Mouse (Mus musculus): ENCODE data around the gene Dnal1. TPM values are rescaled to one million over a fixed set of nuclear protein-coding genes. Genes with fewer than 3 reads are reported as not detected.
A peak's percentile ranks its signal among the peaks of the same experiment; 100 is the strongest.
"Not testable (repeated sequence)": the region's sequence is repeated elsewhere in the genome, so short reads cannot be mapped to it uniquely, and the experiment has no call there.

The Dnal1 gene
- polyA plus RNA-seq (2015; fragmentation: Nextera tagmentation; extraction: Ambion mirVana): 4.9 and 7.0 TPM in 2 replicates

DNA sequence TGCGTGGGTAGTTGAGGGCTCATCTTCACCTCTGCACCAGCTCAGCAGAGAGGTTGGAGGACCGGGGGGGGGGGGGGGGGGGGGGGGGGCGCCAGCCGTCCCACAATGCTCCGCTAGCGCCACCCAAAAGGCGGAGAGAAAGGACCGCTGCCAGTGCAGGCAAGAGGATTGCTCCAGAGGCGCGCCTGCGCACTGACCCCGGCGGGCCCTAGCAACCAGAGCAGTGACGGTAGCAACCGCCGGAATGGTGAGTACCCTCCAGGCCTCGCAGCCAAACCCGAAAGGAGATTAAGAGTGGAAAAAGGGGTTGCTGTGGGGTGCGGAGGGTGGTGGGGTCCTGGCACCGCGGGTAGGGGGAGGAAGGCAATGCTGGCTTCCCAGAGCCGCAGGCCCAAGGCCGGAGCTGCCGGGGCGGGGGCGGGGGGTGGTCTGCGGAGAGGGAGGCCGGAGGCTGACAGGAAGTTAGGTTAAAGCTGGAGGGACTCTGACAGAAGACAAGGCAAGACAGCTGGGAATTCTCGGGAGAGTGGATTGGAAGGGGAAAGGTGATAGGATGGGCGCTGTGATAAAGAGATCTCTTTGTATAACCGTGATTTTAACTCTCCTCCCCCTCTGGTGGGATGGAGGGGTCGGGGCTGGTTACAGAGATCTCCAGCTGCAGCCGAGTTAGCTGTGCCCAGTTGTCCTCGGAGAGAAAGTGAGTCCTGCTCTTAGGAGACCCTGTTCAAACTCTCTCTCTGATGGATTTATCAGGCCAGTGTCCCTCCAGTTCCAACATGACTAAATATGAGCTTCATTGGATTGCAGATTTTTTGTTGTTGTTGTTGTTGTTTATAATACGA lies at the start of gene Dnal1:
TSS of gene Dnal1 (plus strand) at position 214 of the 842 bp plus-strand sequence.
- Histone ChIP-seq H3K4me1 (replicated peaks) (peaks cover 12% of the 10 kb centered on the region), H3K9me3 (no peaks in the 10 kb centered on the region), H3K4me3 (peak within 1 kb of the TSS; percentile 84), H3K9ac (peak within 1 kb of the TSS; percentile 85), H3K4me2 (peak within 1 kb of the TSS; percentile 82), H3K36me3 (no peaks in the 10 kb centered on the region), H3K27me3 (no peaks in the 10 kb centered on the region), H3K27ac (replicated peaks) (peak within 1 kb of the TSS; percentile 61)
- peak; percentile 98 for ATAC-seq (ENCODE audit: low read depth)
- WGBS: 3% methylated on average over 30 of the region's 35 CpGs

DNA sequence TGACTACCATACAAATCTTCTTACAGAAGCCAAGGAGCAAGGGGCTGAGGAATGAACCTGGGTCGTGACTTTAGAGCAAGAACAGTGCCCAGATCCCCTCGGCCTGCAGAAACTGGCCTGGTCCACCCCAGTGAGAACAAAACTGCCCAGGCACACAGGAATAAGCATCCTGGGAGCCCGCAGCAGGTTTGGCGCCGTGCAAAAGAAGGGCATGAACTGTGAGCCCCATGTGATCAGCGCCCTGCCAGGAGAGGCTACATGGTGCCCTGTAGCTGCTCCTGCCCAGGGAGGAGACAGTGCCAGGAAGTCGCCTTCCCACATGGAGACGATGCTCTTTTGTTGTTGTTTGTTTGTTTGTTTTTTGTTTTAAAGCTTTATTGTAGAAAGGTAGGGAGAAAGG lies 49.5 kb upstream of the Dnal1 start:
- Histone ChIP-seq H3K27me3 (peaks cover 32% of the 10 kb centered on the region), H3K27ac (replicated peaks) (no peak overlapping the region), H3K4me1 (replicated peaks) (peaks cover 4% of the 10 kb centered on the region; the same call in 1 of the 2 replicates), H3K9ac (no peak overlapping the region), H3K36me3 (no peaks in the 10 kb centered on the region), H3K4me3 (no peak overlapping the region), H3K9me3 (no peaks in the 10 kb centered on the region), H3K4me2 (no peak overlapping the region)
- WGBS: 73% methylated on average over 8 of the region's 8 CpGs
- ATAC-seq (ENCODE audit: low read depth): no peak

DNA sequence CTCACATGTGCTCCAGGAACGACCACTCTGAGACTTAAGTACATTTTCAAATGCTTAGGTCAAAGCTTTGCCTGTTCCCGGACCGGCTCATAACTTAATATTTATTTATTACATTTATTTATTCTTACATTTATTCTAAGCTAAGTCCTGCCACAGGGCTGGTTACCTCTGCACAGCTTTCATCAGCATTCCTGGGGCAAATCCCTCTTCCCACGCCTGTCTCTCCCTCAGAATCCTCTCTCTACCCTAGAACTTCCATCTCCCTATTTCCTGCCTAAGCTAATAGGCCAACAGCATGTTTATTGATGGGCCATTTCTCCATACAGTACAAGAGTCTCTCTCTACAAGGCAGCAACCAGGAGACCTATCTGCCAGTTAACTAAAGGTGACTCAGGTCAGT lies 46.4 kb upstream of the Dnal1 start:
- Histone ChIP-seq H3K4me1 (replicated peaks) (peaks cover 4% of the 10 kb centered on the region; the same call in 1 of the 2 replicates), H3K36me3 (no peaks in the 10 kb centered on the region), H3K4me3 (no peak overlapping the region), H3K9me3 (no peaks in the 10 kb centered on the region), H3K27ac (replicated peaks) (no peak overlapping the region), H3K9ac (no peak overlapping the region), H3K27me3 (peaks cover 49% of the 10 kb centered on the region), H3K4me2 (no peak overlapping the region)
- WGBS: 85% methylated on average over 4 of the region's 4 CpGs
- ATAC-seq (ENCODE audit: low read depth): no peak

DNA sequence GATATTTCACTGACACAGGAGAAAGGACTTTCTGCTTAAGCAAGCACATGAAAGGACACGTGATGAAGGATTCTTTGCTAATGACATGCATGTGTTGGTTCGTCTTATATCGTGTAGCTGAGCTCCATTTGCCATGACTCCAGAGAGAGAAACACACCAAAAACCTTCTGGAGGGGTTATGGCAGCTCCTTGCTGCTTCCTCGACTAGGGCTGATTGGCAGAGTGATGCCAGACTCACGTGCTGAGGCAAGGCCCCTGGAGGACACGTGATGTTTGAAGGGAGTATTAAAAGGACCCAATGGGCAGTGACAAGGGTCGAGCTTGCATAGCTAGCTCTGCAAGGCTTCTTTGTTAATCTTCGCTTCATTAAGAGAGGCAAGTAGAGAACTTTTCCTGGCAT lies 45.9 kb upstream of the Dnal1 start:
- Histone ChIP-seq H3K4me2 (no peak overlapping the region), H3K36me3 (no peaks in the 10 kb centered on the region), H3K9me3 (no peaks in the 10 kb centered on the region), H3K27me3 (peaks cover 49% of the 10 kb centered on the region), H3K4me1 (replicated peaks) (peaks cover 4% of the 10 kb centered on the region; the same call in 1 of the 2 replicates), H3K9ac (no peak overlapping the region), H3K27ac (replicated peaks) (no peak overlapping the region), H3K4me3 (no peak overlapping the region)
- WGBS: 67% methylated on average over 8 of the region's 8 CpGs
- ATAC-seq (ENCODE audit: low read depth): no peak

DNA sequence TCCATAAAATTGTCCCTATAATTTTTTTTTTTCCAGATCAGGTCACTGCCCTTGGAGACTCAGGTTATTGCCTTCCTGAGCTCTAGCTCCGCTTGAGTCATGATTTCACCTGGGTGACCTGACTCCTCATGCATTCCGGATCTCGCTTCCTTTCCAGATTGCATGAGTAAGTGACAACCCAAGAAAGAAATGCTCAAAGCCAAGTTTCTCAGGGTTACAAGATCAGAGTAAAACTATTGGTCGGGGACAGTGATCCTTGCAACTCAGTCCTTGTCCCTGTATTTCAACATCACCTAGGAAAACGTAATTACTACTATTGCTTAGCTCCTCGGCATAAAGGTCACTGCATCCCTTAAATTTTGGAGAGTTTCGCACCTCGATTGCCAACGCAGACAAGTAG lies 45.2 kb upstream of the Dnal1 start, which contains the start of gene Acot5:
TSS of gene Acot5 (plus strand) at position 340 of the 400 bp plus-strand sequence.
- Histone ChIP-seq H3K4me2 (peak within 1 kb of the TSS; percentile 60), H3K27me3 (peaks cover 49% of the 10 kb centered on the region), H3K36me3 (no peaks in the 10 kb centered on the region), H3K4me1 (replicated peaks) (peaks cover 4% of the 10 kb centered on the region; the same call in 1 of the 2 replicates), H3K27ac (replicated peaks) (no peak within 1 kb of the TSS), H3K9me3 (no peaks in the 10 kb centered on the region), H3K9ac (peak within 1 kb of the TSS; percentile 54), H3K4me3 (peak within 1 kb of the TSS; percentile 42)
- no peak for ATAC-seq (ENCODE audit: low read depth)
- 52% methylated on average over 9 of the region's 9 CpGs for WGBS

DNA sequence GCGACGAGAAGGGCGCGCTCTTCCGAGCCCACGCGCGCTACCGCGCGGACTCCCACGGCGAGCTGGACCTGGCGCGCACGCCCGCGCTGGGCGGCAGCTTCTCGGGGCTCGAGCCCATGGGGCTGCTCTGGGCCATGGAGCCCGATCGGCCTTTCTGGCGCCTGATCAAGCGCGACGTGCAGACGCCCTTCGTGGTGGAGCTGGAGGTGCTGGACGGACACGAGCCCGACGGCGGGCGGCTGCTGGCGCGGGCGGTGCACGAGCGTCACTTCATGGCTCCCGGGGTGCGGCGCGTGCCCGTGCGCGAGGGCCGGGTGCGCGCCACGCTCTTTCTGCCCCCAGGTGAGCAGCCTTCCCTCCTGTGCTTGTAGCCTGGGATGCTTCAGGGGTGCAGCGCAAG lies 44.6 kb upstream of the Dnal1 start:
- not testable (repeated sequence) for H3K27ac ChIP-seq (replicated peaks); ATAC-seq (ENCODE audit: low read depth); H3K4me1 ChIP-seq (replicated peaks); H3K36me3 ChIP-seq; H3K9me3 ChIP-seq
- Histone ChIP-seq H3K4me2 (peak overlapping the region; percentile 60), H3K4me3 (peak overlapping the region; percentile 42), H3K27me3 (peaks cover 48% of the 10 kb centered on the region), H3K9ac (peak overlapping the region; percentile 54)
- WGBS: 3% methylated on average over 30 of the region's 52 CpGs

DNA sequence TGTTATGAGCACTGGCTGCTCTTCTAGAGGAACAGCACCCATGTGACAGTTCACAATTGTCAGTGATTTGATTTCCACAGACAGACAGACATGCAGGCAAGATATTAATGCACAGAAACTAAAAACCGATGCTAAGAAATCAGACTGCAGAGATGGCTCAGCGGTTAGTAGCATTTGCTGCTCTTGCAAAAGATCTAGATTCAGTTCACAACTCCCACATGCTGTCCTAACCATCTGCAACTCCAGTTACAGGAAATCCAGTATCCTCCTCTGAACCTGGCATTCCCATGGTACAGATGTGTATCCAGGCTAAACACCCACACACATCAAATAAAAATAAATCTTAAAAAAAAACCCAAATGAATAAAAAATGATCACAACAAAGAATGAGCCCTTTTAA lies 42.5 kb upstream of the Dnal1 start:
- Histone ChIP-seq H3K9ac (no peak overlapping the region), H3K9me3 (no peaks in the 10 kb centered on the region), H3K27ac (replicated peaks) (no peak overlapping the region), H3K4me1 (replicated peaks) (peaks cover 4% of the 10 kb centered on the region; the same call in 1 of the 2 replicates), H3K27me3 (peaks cover 44% of the 10 kb centered on the region), H3K36me3 (no peaks in the 10 kb centered on the region), H3K4me2 (no peak overlapping the region), H3K4me3 (no peak overlapping the region)
- ATAC-seq (ENCODE audit: low read depth): no peak
- whole genome bisulfite sequencing: 90% methylated on average over 2 of the region's 2 CpGs

DNA sequence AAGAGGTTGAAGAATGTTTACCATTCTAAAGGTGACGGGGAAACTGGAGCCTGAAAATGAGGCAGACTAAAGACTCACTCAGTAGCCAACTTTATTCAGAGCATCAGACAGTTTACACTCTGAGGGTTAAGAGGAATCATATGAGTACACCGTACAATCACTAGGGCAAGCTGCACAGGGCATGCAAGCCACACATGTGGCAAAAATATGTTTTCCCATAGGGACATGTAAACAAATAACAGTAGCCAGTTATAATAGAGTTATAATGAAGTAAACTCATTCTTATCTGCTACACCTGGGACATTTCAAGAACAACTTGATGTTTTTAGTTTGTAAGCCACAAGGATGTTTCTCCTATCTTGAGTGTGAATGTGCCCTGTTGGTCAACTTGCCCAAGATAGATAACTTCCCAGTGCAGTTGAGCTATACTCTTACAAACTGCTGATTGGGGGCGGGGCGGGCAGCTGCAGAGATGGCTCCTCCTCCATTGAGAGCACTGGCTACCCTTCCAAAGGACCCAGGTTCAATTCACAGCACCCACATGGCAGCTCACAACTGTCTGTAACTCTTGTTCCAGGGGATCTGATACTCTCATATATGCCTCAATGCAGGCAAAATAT lies 36.7 kb upstream of the Dnal1 start:
- Histone ChIP-seq H3K4me2 (no peak overlapping the region), H3K27ac (replicated peaks) (no peak overlapping the region), H3K4me1 (replicated peaks) (no peaks in the 10 kb centered on the region), H3K9me3 (no peaks in the 10 kb centered on the region), H3K4me3 (no peak overlapping the region), H3K36me3 (no peaks in the 10 kb centered on the region), H3K27me3 (no peaks in the 10 kb centered on the region), H3K9ac (no peak overlapping the region)
- ATAC-seq (ENCODE audit: low read depth): no peak
- 91% methylated on average over 4 of the region's 4 CpGs for WGBS

DNA sequence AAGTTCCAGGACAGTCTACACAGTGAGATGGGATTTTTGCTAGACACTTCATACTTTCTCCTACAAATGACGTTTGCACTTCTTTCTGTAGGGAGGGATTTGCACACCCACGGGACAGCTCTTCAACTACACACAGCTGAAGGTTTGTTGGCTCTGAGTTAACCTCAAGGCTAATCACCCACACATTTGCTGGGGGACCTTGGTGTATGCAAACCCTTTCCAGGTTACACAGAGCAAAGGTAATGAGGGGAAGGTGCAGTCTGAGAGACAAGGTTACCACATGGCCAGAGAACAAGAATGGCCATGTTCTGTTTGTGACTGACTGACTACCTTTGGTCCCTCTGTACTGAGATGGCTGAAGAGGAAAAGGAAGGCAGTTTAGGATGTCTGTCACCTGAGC lies 30.3 kb upstream of the Dnal1 start:
- ATAC-seq (ENCODE audit: low read depth): no peak
- Histone ChIP-seq H3K9me3 (no peaks in the 10 kb centered on the region), H3K9ac (no peak overlapping the region), H3K27me3 (no peaks in the 10 kb centered on the region), H3K4me3 (no peak overlapping the region), H3K4me2 (no peak overlapping the region), H3K36me3 (no peaks in the 10 kb centered on the region), H3K27ac (replicated peaks) (no peak overlapping the region), H3K4me1 (replicated peaks) (no peaks in the 10 kb centered on the region)
- 89% methylated on average over 2 of the region's 2 CpGs for WGBS

DNA sequence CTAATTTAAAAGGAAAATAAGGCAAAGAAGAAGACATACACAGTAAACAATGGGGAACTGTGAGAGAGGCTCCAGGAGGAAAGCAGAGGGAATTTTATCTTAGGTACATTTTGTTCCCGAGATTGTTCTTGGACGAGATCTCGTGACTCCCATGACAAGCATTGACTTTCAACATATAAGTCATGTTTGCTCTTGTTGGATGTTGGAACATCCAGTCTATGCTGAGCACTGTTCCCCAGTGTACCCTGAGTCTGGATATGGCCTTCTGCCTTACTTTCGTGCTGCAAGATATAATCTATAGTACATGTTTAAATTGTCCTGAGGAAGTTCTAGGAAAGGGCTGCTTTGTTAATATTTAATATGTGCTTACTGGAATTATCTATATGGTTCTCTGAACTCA lies 29.6 kb upstream of the Dnal1 start:
- 86% methylated on average over 4 of the region's 4 CpGs for WGBS
- no peaks in the 10 kb centered on the region for H3K27me3 ChIP-seq
- H3K4me1 ChIP-seq (replicated peaks): no peaks in the 10 kb centered on the region
- H3K4me3 ChIP-seq: no peak overlapping the region
- H3K27ac ChIP-seq (replicated peaks): no peak overlapping the region
- H3K4me2 ChIP-seq: no peak overlapping the region
- no peak overlapping the region for H3K9ac ChIP-seq
- no peaks in the 10 kb centered on the region for H3K36me3 ChIP-seq
- peaks cover 6% of the 10 kb centered on the region for H3K9me3 ChIP-seq
- ATAC-seq (ENCODE audit: low read depth): no peak

DNA sequence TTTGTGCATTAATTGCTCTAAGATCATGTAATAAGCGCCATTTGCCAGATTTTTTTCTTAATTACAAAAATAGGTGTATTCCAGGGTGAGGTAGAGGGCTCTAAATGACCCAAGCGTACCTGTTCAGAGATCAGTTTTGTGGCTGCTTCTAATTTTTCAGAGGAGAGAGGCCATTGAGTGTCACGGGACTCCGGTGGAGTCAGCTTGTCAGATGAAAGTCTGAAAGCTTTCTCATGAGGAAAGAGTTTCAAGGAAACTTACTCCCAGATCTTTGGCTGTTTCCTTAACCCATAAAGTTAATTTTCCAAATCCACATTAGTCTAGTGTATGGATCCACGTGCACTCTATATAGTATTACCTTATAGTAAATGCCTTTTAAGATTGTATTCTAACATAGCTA lies 19.5 kb upstream of the Dnal1 start:
- H3K4me3 ChIP-seq; H3K27me3 ChIP-seq; H3K9ac ChIP-seq; H3K4me1 ChIP-seq (replicated peaks); H3K36me3 ChIP-seq; H3K4me2 ChIP-seq; H3K27ac ChIP-seq (replicated peaks); ATAC-seq (ENCODE audit: low read depth): not testable (repeated sequence)
- peaks cover 35% of the 10 kb centered on the region for H3K9me3 ChIP-seq
- WGBS: 90% methylated on average over 5 of the region's 5 CpGs

DNA sequence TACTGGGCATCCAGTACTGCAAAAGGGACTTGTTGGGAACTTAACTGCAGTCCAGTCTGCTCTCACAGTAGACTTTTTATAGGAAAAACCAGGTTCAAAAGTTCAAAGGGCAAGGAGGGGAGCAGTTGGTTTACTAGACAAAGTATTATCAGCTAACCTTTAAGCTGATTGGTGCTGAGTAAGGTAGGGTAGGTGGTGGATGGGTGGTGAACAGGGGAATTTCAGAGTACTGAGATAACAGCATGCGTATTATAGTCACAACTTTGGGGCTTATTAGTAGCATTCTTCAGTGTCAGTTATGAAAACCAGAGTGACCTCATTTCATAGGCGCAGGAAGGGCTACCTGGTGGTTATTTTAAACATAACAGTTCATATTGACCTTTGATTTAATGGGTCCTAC lies 14.6 kb upstream of the Dnal1 start:
- WGBS: 100% methylated on average over 2 of the region's 2 CpGs
- Histone ChIP-seq H3K27ac (replicated peaks) (no peak overlapping the region), H3K4me2 (no peak overlapping the region), H3K9me3 (no peaks in the 10 kb centered on the region), H3K9ac (no peak overlapping the region), H3K27me3 (no peaks in the 10 kb centered on the region), H3K36me3 (no peaks in the 10 kb centered on the region), H3K4me3 (no peak overlapping the region), H3K4me1 (replicated peaks) (0 out of 2 replicates have a peak, but pooled peaks cover 4% of the 10 kb centered on the region)
- ATAC-seq (ENCODE audit: low read depth): no peak
